Mouse (Mus musculus) adrenal gland, postnatal 25 days (tissue): Measurements from ENCODE around the gene Orai3. TPM values are rescaled to one million over a fixed set of nuclear protein-coding genes. Genes with fewer than 3 reads are reported as not detected.
"Not testable (repeated sequence)": the region's sequence is repeated elsewhere in the genome, so short reads cannot be mapped to it uniquely, and the experiment has no call there.

Experiments used
- DNase-seq: peaks from one replicate; pipeline ENCODE4 v3.0.0; 2021; ENCODE audit warnings: mixed read lengths
- total RNA-seq: library from RNA; stranded (reverse); gene quantifications from 2 replicates; pipeline ENCODE4 v1.2.3, GENCODE M21; 2021

The Orai3 gene
- total RNA-seq, 1 experiment from 2014 or later: 37.2 TPM

GRCm38 (mm10) chr7:127763642-127764041 is 6.0 kb upstream of the Orai3 start:
- no peak for DNase-seq

- no peak for DNase-seq
These were observed 3.9 kb upstream of the Orai3 start for GRCm38 (mm10) chr7:127765756-127766155.

- no peak for DNase-seq
These were observed 2.6 kb upstream of the Orai3 start for GRCm38 (mm10) chr7:127766851-127767609.

GRCm38 (mm10) chr7:127767671-127768345 is 1.8 kb upstream of the Orai3 start:
- no peak for DNase-seq

- no peak for DNase-seq
These were observed 1.1 kb upstream of the Orai3 start for GRCm38 (mm10) chr7:127768346-127768996.

- peak; percentile 91 for DNase-seq
These were observed 520 bp upstream of the Orai3 start for GRCm38 (mm10) chr7:127768997-127769593.

GRCm38 (mm10) chr7:127770039-127770905 is 657 bp downstream of the Orai3 start:
- no peak for DNase-seq

GRCm38 (mm10) chr7:127771262-127771661 is 1.6 kb downstream of the Orai3 start:
- no peak for DNase-seq

- DNase-seq: no peak
These were observed 2.5 kb downstream of the Orai3 start for GRCm38 (mm10) chr7:127772080-127772479.

GRCm38 (mm10) chr7:127772557-127772956 is 2.9 kb downstream of the Orai3 start:
- DNase-seq: no peak

GRCm38 (mm10) chr7:127773664-127774384 is 4.2 kb downstream of the Orai3 start:
- peak; percentile 77 for DNase-seq

- not testable (repeated sequence) for DNase-seq
These were observed 6.2 kb downstream of the Orai3 start for GRCm38 (mm10) chr7:127775837-127776236.

- DNase-seq: peak; percentile 92
These were observed 6.8 kb downstream of the Orai3 start, which contains the start of gene Setd1a for GRCm38 (mm10) chr7:127776426-127776825. TSS of gene Setd1a (plus strand) at chr7:127776670.

GRCm38 (mm10) chr7:127776878-127777473 is 7.4 kb downstream of the Orai3 start:
- peak; percentile 96 for DNase-seq

- DNase-seq: peak; percentile 72
These were observed 8.1 kb downstream of the Orai3 start for GRCm38 (mm10) chr7:127777474-127778266.

GRCm38 (mm10) chr7:127778350-127778749 is 8.7 kb downstream of the Orai3 start:
- DNase-seq: no peak

GRCm38 (mm10) chr7:127785308-127785707 is 15.7 kb downstream of the Orai3 start, which contains the start of gene Gm49388:
TSS of gene Gm49388 (plus strand) at chr7:127785608.
- DNase-seq: no peak

- no peak for DNase-seq
These were observed 27.6 kb downstream of the Orai3 start for GRCm38 (mm10) chr7:127797076-127797845.

- DNase-seq: no peak
These were observed 29.0 kb downstream of the Orai3 start for GRCm38 (mm10) chr7:127798591-127798990.
